Mouse (Mus musculus) right cerebral cortex, postnatal 4 days (tissue): ENCODE measurements at regions not wholly inside any gene's neighbourhood (a gene's known extent, or its start where the extent isn't known, plus 50 kb on each side); places are given as distances from the start of the nearest gene placed in this dataset.

Source experiments
- DNase-seq: peaks from one replicate; pipeline ENCODE4 v3.0.0-alpha.2; 2022

DNA sequence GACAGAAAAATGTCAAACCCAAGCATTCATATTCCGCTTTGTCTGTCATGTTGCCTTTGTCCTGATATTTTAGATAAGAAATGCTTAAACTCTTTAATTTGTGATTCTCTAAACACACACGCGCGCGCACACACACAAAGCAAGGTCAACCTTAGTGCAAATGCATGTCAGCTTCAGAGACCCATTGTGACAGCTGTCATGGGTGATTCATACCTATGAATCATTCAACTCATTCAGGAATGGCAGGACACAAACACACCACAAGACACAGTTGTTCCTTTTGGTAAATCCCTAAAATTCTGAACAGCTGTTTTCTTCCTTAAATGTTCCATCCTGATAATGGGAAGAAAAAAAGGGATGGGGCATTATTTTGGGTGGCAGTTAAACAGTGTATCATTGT, 144.1 kb upstream of the Dusp10 start:
- no peak for DNase-seq

DNA sequence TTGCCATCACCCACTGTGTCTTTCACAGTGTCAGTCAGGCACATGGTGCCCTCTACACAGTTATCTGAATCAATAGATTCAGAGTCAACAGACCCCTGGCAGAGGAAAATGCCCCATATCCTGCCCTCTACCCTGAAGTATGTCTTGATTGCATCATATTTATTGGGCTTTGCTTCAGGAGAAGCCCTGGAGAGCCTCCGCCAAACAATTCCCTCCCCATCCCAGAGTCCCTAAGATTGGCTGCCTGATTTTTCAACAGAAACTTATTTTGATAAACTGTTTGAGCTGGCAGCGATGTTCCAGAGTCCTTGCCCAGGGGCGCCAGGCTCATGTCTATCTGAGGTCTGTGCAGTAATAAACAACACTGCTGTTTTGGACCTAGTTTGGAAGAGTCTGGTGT, 117.2 kb upstream of the Dusp10 start:
- no peak for DNase-seq

DNA sequence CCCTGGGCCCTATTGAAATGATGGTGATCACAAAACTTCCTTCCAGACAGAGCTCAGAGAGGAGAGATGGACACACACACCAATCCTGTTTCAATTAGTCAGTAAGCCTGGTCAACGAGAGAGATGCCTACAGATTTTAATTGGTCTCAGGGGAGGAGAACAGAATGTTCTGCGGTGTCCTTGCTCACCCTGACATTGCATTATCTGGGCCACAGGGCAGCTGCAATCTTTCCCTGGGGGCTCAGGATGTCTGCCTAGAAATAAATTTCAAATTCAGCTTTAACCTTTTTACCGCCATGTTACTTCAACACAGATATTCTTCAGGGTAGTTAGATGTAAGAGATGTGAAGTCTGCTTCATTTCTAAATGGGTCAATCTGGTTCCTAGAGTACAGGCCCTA, 115.0 kb upstream of the Dusp10 start:
- no peak for DNase-seq

DNA sequence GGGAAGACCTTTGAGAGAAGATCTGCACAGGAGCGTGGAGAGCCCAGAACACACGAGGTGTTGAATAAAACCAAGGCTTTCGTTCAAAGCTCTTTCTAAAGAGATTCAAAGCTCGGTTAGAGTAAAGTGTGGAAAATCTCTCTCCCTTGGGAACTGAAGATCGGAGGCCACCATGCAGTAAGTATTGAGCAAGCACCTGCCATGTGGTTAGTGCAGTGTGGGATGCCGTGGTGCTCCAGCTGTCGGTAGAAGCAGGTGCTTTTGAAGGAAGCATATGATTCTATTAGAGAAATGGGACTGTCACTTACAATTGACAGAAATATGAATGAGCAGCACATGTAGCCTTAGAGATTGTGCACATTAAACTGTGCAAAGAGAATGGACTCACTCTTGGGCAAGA, 108.5 kb upstream of the Dusp10 start:
- DNase-seq = no peak

DNA sequence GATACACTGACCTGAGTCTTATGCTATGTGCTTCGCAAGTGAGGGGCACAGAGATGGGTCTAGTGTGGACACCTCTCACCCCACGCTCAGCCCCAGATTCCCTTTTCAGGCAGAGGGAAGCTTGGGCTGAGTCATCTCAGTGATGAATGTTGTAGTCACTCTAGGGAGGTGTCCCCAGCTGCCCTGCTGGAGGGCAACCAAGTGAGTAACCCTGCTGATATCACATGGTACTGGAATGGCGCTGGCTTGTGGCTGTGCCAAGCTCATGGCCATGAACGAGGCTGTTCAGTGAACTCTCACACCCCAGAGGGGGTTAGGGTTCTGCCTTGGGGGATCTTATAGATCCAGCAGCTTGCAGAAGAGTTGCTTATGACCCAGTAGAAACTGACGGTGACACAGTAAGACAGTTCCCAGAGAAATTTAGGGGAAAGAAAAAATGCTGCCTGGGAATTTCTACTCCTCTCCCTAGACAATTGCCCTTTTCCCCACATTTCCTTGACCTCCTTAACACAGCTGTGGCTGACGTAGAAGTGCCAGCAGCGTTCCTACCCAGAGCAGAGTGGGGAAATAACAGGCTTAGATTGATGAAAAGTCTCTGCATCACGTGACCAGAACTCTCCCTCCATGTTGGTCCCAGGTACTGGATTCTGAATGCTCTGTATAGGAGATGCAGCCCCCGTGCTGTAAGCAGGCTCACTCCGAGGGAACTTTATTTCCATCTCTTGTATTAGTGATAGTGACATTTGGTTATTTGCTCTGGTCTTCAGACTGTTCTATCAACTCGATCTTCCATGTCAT, 107.6 kb upstream of the Dusp10 start:
- no peak for DNase-seq

DNA sequence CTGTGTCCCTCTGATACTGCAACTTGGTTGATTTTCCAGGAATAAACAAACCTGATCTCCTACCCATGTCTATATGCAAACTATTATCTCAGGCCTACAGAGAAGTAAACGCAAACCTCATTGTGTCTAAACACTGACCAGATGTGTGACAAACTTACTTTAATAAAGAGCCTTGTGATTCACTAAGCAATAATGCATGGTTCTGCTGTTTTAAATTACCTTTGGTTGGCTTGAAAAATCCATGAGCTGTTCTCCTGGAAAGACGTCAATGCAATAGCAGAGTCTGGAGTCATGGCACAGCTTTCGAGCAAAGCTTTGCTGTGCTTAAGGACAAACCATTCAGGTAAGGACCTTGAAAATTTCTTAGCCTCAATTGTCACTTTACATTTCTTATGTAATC, 95.4 kb upstream of the Dusp10 start:
- no peak for DNase-seq

DNA sequence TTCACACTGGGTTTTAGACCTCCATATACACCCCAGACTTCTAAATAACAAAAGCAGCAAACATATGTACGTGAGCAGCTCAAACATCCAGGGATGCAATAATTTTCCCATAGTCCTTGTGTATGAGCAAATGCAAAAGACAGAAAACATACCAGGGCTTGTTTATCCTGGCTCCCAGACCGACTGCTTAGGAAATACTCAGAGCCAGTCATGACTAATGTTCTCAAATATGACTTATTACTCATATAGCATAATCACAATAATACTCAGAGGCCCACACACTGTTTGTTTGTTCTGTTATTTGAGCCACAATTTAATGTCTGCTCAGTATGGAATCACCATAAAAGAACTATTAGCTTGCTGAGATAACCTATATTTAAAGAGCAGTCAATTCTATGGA, 91.8 kb upstream of the Dusp10 start:
- no peak for DNase-seq

DNA sequence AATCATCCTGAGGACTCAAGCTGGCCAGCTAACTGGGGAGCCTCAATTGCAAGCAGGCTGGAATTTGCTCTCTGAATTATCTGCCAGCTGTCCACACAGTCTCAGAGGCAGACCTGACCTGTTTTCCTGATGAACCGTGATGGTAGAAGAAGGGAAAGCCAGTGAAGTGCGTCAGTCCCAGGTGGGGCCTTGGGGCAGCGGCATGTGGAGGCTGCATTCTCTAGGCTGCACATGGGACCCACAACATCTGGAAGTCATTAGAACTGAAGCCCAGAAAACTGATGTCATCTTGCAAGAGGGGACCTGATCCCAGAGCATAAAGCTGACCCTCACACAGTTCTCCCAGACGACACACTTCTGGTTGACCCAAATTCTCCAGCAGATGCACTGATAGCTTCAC, 84.6 kb upstream of the Dusp10 start:
- DNase-seq = no peak

DNA sequence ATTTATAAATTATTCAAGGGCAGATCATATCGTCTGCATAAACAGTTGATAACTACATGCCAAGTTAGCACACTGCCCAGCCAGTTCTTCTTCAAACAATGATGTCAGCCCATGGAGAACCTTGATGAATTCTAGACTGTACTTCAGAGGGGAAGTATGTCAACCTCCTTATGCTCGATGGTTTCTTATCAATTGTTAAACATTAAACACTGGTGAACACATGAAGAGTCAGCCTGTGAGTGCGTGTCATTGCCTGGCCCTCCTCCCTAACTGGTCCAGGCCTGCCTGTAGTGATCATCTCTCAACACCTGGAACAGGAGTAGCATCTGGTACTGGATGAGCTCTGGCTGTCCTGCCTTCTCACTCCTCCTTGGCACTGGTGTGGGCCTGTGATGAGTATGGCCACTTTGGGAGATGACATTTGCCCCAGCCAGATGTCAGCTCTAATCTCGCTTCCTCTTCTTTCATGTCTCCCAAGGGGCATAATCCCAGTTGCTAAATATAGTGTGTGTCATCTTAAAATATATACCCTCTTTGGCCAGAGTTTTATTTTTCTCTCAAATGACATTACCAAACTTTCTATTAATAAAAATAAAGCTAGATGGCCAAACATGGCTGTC, 82.6 kb upstream of the Dusp10 start:
- DNase-seq = no peak

DNA sequence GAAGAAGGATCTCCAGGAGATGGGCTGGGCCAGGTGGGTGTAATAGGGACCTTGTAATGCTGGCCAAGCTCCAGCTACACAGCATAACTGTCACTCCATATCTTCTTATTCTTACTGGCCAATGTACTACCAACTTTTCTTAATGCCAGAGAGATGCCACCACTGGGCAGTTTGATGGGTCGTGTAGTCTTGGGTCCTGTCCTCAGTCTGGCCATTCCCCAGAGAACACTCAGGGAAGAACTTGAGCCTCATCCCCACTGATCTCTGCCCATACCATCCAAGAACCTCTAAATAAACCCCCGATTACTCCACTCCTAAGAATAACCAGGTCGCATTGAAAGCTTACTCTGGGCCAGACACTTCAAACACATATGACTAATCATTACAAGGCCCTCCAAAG, 82.0 kb upstream of the Dusp10 start:
- no peak for DNase-seq

DNA sequence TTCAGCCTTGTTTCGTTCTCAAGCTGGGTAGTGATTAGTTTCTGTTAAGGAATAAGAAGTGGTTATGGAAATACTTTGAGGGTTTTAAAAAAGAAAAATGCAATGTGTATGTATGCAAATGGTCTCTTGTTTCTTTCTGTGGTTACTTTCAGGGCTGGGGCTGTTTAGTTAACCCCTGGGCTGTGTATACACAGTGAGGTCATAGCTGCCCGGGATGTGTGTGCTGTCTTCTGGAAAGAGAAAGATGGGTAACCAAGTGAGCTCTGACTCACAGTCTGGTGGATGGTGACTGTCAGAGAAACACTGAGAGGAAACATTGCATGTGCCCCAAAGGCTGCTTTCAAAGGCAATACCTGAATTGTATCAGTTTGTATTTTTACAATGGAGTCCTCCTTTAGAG, 79.3 kb upstream of the Dusp10 start:
- no peak for DNase-seq

DNA sequence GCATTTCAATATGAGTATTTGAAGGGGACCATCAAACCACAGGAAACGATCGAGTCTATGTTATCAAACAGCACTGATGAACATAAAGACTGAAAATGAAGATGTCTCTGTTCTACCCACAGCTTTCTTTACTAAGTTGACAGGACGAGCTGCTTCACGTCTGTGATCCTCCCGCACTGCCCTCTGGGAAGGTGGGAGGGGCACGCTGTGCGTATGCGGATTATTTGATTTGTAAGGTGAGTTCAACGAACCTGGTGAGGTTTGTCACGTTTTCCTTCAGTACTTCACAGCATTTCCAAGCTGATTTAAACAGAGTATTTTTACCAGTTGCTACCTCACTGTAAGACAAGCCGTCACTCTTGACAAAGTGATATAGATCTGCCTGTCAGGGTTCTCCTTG, 75.9 kb upstream of the Dusp10 start:
- no peak for DNase-seq

DNA sequence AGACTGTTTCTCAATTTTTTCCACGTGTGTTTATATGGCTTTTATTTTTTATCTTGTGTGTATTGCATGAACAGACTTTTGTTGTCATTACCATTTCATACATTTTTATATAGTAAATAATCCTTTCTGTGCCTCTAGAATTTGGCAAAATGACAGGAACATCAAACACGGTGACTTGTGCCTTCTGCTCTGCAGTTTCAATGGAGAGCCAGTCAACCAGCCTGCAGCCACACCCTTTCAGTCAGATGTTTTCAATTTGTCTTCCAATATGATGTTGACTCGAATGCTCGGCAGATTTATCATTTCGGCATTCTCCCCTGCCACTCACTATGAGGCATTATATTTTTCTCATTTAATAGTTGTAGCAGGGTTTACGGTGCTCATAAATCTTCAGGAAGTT, 74.7 kb upstream of the Dusp10 start:
- no peak for DNase-seq

DNA sequence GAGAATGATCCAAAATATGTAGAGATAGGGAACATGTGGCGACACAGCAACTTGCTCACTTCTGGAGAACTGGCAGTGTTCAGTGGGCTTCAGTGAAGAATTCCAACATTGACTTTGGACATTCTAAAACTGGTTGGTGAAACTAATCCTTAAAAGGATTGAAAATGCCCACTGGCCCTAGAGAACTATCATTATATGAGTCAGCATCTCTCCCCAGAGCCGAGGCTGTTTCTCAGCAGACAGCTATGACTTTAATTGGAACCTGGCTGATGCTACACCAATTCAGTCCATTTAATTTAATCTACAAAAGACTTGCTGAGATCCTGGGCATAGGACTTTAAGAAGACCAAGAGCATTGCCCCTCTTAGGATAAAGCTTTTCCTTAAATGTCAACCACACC, 72.4 kb upstream of the Dusp10 start:
- DNase-seq = no peak

DNA sequence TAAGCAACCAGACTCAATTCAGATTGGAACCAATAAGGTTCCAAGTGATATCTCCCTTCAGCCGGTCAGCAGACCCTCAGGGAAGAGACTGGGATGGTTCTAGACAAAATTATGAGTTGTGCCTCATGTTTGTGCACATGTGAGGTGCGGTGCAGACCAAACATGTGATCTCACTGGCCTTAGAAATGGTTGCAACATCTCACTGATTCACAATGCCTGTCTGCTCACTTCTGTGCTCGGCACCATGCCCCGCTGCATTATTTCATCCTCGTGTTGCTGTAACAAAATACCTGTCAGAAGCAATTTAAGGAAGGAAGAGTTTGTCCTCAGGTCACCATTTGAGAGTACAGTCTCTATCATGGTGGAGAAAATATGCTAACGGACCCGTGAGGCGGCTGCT, 66.9 kb upstream of the Dusp10 start:
- DNase-seq = no peak

DNA sequence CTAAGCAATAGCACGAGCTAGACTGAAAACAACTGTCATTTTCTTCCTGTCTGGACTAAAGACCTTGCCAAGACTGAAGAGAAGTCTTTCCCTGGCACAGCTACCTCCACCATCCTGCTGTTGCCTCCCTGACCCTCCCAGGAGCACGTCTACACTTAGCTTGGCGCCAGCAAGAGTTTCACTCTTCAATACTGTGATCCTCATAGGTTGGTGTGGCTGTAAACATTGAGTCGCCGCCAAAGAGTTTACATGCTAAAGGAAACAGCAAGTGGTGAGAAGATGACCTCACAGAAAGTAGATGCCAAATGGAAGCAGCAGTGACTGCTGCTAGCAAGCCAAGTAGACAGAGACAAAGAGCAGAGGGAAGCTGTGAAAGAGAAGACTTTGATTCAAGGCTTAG, 66.0 kb upstream of the Dusp10 start:
- no peak for DNase-seq

DNA sequence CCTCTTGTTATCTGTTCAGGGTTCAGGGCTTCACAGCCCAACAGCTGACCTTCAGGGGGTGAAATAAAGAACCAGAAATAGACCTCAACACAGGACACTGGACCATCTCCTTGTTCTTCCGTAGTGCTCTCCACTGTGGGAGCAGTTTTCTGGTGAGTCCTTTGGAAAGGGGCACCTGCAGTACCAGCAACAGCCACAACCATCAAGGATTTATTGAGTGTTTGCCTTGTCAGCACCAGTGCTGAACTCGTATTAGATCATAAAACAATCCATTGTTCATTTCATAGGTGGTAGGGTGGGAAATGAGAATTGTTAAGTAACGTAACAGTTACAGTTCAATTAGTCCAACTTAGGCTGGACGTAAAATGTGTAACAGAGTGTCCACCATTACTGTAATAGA, 63.9 kb upstream of the Dusp10 start:
- no peak for DNase-seq

DNA sequence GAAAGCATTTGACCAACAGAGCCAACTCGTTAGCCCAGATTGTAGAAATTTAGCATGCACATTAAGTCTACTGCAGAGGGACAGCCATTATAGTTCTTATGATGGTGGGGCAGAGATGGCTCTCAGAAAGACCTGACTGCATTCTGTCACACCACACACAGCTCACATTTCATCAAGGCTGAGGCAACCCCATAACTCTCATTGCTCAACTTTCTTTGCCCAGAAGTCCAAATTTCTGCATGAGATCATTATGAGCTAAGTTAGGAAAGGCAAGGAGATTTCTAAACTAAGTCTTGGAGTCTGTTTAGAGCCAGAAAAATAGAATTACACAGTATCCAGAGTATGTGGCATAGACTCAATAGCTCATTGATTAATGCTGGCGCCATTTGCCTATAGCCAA, 59.0 kb upstream of the Dusp10 start:
- no peak for DNase-seq

DNA sequence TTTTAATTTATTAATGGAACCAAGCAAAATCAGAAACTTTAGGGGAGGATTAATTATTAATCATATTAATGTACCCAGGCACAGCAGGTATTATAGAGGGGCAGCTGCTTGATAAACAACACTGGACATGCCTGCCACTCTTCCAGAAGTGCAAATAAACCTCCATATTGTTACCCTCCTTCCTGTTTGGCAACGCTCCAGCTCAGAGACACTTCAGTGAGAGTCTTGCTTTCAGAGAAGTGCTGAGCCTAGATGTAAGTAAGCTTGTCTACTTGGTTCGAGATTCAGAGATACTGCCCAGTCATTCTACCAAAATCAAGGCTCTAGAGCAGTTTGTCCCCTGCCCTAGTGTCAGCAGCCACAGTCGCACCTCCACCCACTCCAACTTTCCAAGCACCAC, 56.7 kb upstream of the Dusp10 start:
- no peak for DNase-seq

DNA sequence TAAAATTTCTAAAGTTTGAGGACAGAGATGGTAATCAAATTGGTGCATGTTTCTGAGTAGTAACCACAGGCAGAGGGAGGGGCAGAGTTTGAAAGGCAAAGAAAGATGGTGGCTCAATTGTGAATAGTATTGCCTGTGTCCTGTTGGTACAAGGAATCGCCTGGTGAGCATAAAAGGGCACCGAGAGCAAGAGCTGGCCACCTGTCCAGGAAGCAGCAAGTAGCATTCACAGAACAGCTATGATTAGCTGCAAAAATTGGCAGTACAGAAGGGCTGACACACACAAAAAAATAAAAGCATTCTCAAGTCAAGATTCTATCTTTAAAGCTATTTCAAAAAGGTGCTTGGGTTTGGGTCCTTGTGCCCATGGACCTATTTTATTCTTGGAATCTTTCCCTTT, 51.7 kb upstream of the Dusp10 start:
- DNase-seq = no peak

DNA sequence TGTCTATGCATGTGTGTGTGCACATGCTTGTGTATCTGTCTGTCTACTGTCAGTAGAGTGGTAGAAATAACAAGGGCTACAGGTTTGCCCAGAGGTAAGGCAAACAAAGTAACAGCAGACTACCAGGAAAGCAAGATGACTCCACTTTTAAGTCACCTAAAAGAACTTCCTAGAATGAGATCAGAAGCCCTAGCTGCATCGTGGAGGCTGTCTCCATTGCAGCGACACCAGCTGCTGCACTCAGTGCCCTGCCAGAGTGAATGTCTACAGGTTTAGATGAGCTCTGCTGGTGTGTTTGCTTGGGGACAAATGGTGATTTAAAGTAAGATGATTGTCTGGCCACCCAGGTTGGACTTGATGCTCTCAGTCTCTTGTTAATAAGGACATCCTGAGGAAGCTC, 50.6 kb upstream of the Dusp10 start:
- no peak for DNase-seq

DNA sequence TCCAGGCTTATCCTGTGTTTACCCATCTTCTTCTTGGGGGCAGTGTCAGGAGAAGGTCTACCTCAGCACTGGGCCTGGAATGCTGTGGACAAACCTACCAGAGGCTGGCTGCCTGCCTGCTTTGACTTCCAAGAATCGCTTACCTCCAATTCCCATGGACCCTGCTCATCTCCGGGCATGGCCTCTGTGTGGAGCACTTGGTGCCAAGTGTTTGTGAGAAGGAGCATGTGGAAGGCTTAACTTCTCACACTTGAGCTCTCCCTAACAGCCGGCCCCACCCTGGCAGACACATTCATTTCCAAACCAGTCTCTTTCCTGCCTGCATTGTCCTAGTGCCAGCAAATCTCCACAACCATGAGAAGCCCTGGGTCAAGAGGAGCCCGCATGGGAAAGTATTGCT, 49.8 kb upstream of the Dusp10 start:
- no peak for DNase-seq
